Mouse (Mus musculus) kidney, embryonic 14.5 days (tissue): ENCODE measurements around the gene Zfp444. TPM values are rescaled to one million over a fixed set of nuclear protein-coding genes. Genes with fewer than 3 reads are reported as not detected.

Experiments used
- ATAC-seq: fragments of 200-750 bp; cut with Nextera tagmentation; 2 replicates; pipeline ENCODE4 v1.8.0; 2017; ENCODE audit warnings: moderate number of reproducible peaks, mild to moderate bottlenecking, moderate TSS enrichment, moderate library complexity; ENCODE audit not compliant: low FRiP score, low TSS enrichment
- H3K27ac ChIP-seq: fragments of 300-500 bp; sonication (generic); 2 replicates; pipeline ENCODE4 v1.5.1; 2014; ENCODE audit warnings: low read depth, mild to moderate bottlenecking, low read length, moderate library complexity, mixed read lengths
- H3K27me3 ChIP-seq: fragments of 300-500 bp; sonication (generic); 2 replicates; pipeline ENCODE4 v1.6.1; 2014; ENCODE audit warnings: mild to moderate bottlenecking, low read length; ENCODE audit not compliant: control insufficient read depth, insufficient read depth
- H3K36me3 ChIP-seq: fragments of 300-500 bp; sonication (generic); 2 replicates; pipeline ENCODE4 v1.6.1; 2014; ENCODE audit warnings: low read length, mixed read lengths; ENCODE audit not compliant: control insufficient read depth, insufficient read depth
- H3K4me1 ChIP-seq: fragments of 300-500 bp; sonication (generic); 2 replicates; pipeline ENCODE4 v1.6.1; 2014; ENCODE audit warnings: low read length, mixed read lengths; ENCODE audit not compliant: control insufficient read depth, insufficient read depth
- H3K4me2 ChIP-seq: fragments of 300-500 bp; sonication (generic); replicated peaks from 2 replicates; pipeline ENCODE4 v1.6.1; 2014; ENCODE audit warnings: low read depth, mild to moderate bottlenecking, low read length
- H3K4me3 ChIP-seq: fragments of 300-500 bp; sonication (generic); 2 replicates; pipeline ENCODE4 v1.5.1; 2014; ENCODE audit warnings: mild to moderate bottlenecking, low read length
- H3K9ac ChIP-seq: fragments of 300-500 bp; sonication (generic); 2 replicates; pipeline ENCODE4 v1.6.1; 2014; ENCODE audit warnings: low read depth, mild to moderate bottlenecking, low read length, moderate library complexity
- H3K9me3 ChIP-seq: fragments of 300-500 bp; sonication (generic); 2 replicates; pipeline ENCODE4 v1.6.1; 2016; ENCODE audit warnings: low read length; ENCODE audit not compliant: control insufficient read depth
- WGBS: fragments of 180-500 bp; shearing (Covaris S2); extraction: QIAGEN DNeasy Blood & Tissue Kit; methylation state at CpG from one replicate; pipeline ENCODE4 v1.1.7; 2014; 5-methylcytosine and 5-hydroxymethylcytosine counted together
- polyA plus RNA-seq: library from polyadenylated mRNA; unstranded; fragments of >200 nt; fragmentation: Nextera tagmentation; extraction: Ambion mirVana; gene quantifications from 2 replicates; pipeline ENCODE4 v1.2.1, GENCODE M21; 2014

Zfp444 gene
- polyA plus RNA-seq, 1 experiment from 2014 or later, result 70.8 TPM

- no peak for ATAC-seq
- H3K9me3 ChIP-seq, result no peaks in the 10 kb centered on the region
- H3K27ac ChIP-seq, result no peak overlapping the region
- H3K4me3 ChIP-seq, result no peak overlapping the region
- no peak overlapping the region for H3K4me2 ChIP-seq
- H3K4me1 ChIP-seq, result peaks cover 3% of the 10 kb centered on the region; the same call in 1 of the 2 replicates
- H3K36me3 ChIP-seq, result peaks cover 42% of the 10 kb centered on the region
- no peaks in the 10 kb centered on the region for H3K27me3 ChIP-seq
- H3K9ac ChIP-seq, result no peak overlapping the region
- 93% methylated on average over 1 of the region's 1 CpGs for WGBS
Measured at GRCm38 (mm10) chr7:6185391-6185790, 13.4 kb downstream of the Zfp444 start.

- no peak overlapping the region for H3K4me3 ChIP-seq
- peaks cover 42% of the 10 kb centered on the region for H3K36me3 ChIP-seq
- H3K4me1 ChIP-seq, result peaks cover 3% of the 10 kb centered on the region; the same call in 1 of the 2 replicates
- 94% methylated on average over 2 of the region's 2 CpGs for WGBS
- H3K9me3 ChIP-seq, result no peaks in the 10 kb centered on the region
- no peak overlapping the region for H3K9ac ChIP-seq
- H3K27ac ChIP-seq, result no peak overlapping the region
- H3K4me2 ChIP-seq, result no peak overlapping the region
- ATAC-seq, result no peak
- H3K27me3 ChIP-seq, result no peaks in the 10 kb centered on the region
Measured at GRCm38 (mm10) chr7:6186176-6186575, 14.2 kb downstream of the Zfp444 start.

- 44% methylated on average over 2 of the region's 2 CpGs for WGBS
- Histone ChIP-seq H3K4me3 (no peak overlapping the region), H3K27me3 (no peaks in the 10 kb centered on the region), H3K27ac (no peak overlapping the region), H3K4me2 (no peak overlapping the region), H3K9me3 (no peaks in the 10 kb centered on the region), H3K36me3 (peaks cover 42% of the 10 kb centered on the region), H3K4me1 (peaks cover 3% of the 10 kb centered on the region; the same call in 1 of the 2 replicates), H3K9ac (no peak overlapping the region)
- ATAC-seq, result no peak; the same call in 1 of the 2 replicates
Measured at GRCm38 (mm10) chr7:6186756-6187155, 14.7 kb downstream of the Zfp444 start.

DNA sequence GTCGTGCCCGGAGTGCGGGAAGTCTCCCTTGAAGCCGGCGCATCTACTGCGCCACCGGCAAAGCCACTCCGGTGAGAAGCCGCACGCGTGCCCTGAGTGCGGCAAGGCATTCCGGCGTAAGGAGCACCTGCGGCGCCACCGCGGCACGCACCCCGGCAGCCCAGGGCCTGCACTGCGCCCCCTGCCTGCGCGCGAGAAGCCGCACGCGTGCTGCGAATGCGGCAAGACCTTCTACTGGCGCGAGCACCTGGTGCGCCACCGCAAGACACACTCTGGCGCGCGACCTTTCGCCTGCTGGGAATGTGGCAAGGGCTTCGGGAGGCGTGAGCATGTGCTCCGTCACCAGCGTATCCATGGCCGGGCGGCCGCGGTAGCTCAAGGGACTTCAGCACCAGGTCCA is 17.5 kb downstream of the Zfp444 start:
- Histone ChIP-seq H3K4me3 (no peak overlapping the region), H3K4me1 (peaks cover 3% of the 10 kb centered on the region; the same call in 1 of the 2 replicates), H3K27ac (no peak overlapping the region), H3K36me3 (peaks cover 34% of the 10 kb centered on the region), H3K4me2 (0 out of 2 replicates have a peak overlapping the region, but pooled peaks have one; percentile 10), H3K9ac (no peak overlapping the region), H3K9me3 (no peaks in the 10 kb centered on the region), H3K27me3 (no peaks in the 10 kb centered on the region)
- ATAC-seq, result 0 out of 2 replicates have a peak, but pooled peaks have one; percentile 20
- 49% methylated on average over 40 of the region's 45 CpGs for WGBS

DNA sequence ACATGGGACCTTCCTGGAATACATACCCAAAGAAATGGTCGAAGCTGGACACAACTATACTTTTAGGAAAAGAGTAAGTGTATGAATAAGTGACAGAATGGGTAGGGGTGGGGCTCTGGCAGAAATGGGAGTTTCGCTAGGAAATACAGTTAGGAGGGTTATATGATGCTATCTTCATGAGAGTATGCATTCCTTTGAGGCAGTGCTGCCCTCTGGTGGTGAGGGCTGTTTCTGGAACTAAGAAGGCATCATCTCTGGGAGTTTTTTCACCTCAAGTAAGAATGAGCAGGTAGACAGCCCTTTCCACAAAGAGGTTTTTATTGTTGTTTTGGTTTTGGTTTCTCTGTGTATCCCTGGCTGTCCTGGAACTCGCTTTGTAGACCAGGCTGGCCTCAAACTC is 19.4 kb downstream of the Zfp444 start:
- peaks cover 19% of the 10 kb centered on the region for H3K36me3 ChIP-seq
- 51% methylated on average over 3 of the region's 3 CpGs for WGBS
- ATAC-seq, result no peak
- no peak overlapping the region for H3K27ac ChIP-seq
- no peaks in the 10 kb centered on the region for H3K27me3 ChIP-seq
- H3K4me2 ChIP-seq, result no peak overlapping the region
- no peak overlapping the region for H3K4me3 ChIP-seq
- no peaks in the 10 kb centered on the region for H3K9me3 ChIP-seq
- H3K9ac ChIP-seq, result no peak overlapping the region
- peaks cover 3% of the 10 kb centered on the region; the same call in 1 of the 2 replicates for H3K4me1 ChIP-seq

GRCm38 (mm10) chr7:6194129-6194528 is 22.1 kb downstream of the Zfp444 start:
- Histone ChIP-seq H3K27me3 (no peaks in the 10 kb centered on the region), H3K4me3 (no peak overlapping the region), H3K27ac (no peak overlapping the region), H3K4me1 (no peaks in the 10 kb centered on the region), H3K9ac (no peak overlapping the region), H3K36me3 (peaks cover 6% of the 10 kb centered on the region), H3K4me2 (no peak overlapping the region), H3K9me3 (no peaks in the 10 kb centered on the region)
- peak; percentile 58; the same call in 1 of the 2 replicates for ATAC-seq
- 14% methylated on average over 5 of the region's 5 CpGs for WGBS

DNA sequence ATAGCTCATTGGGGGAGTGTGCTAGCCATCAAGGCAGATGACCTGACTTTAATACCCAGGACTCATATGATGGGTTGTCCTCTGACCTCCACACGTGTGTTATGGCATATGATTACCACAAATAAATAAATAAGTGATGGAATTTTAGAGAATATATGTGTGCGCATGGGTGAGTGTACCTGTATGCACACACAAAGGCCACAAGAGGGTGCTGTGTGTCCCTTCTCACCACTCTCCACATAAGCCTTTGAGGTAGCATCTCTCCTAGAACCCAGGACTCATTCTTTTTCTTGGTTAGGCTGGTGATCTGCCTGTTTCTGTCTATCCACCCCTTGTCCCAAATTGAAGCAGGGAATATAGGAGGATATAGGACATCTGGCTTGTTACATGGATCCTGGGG is 23.8 kb downstream of the Zfp444 start:
- Histone ChIP-seq H3K4me3 (no peak overlapping the region), H3K9ac (no peak overlapping the region), H3K36me3 (no peaks in the 10 kb centered on the region), H3K4me2 (no peak overlapping the region), H3K27ac (no peak overlapping the region), H3K27me3 (no peaks in the 10 kb centered on the region), H3K4me1 (no peaks in the 10 kb centered on the region), H3K9me3 (no peaks in the 10 kb centered on the region)
- WGBS, result 52% methylated on average over 2 of the region's 2 CpGs
- ATAC-seq, result no peak

GRCm38 (mm10) chr7:6196790-6197189 is 24.8 kb downstream of the Zfp444 start, which contains the start of gene Galp:
Galp (plus strand) TSS chr7:6197090.
- Histone ChIP-seq H3K36me3 (no peaks in the 10 kb centered on the region), H3K4me2 (no peak within 1 kb of the TSS), H3K27ac (no peak within 1 kb of the TSS), H3K9me3 (no peaks in the 10 kb centered on the region), H3K4me1 (no peaks in the 10 kb centered on the region), H3K27me3 (no peaks in the 10 kb centered on the region), H3K4me3 (no peak within 1 kb of the TSS), H3K9ac (no peak within 1 kb of the TSS)
- 70% methylated on average over 3 of the region's 3 CpGs for WGBS
- no peak for ATAC-seq

GRCm38 (mm10) chr7:6204200-6204599 is 32.2 kb downstream of the Zfp444 start:
- no peaks in the 10 kb centered on the region for H3K36me3 ChIP-seq
- H3K27ac ChIP-seq, result no peak overlapping the region
- H3K9me3 ChIP-seq, result no peaks in the 10 kb centered on the region
- 70% methylated on average over 3 of the region's 3 CpGs for WGBS
- H3K4me2 ChIP-seq, result no peak overlapping the region
- no peak overlapping the region for H3K4me3 ChIP-seq
- H3K27me3 ChIP-seq, result no peaks in the 10 kb centered on the region
- H3K9ac ChIP-seq, result no peak overlapping the region
- no peaks in the 10 kb centered on the region for H3K4me1 ChIP-seq
- no peak for ATAC-seq
